Mouse (Mus musculus): Measurements from ENCODE around the gene Fam207a. TPM values are rescaled to one million over a fixed set of nuclear protein-coding genes. Genes with fewer than 3 reads are reported as not detected.

Gene Fam207a
- total and polyA plus RNA-seq, 3 experiments: 70.6 to 74.0 TPM; not detected in 1

DNA sequence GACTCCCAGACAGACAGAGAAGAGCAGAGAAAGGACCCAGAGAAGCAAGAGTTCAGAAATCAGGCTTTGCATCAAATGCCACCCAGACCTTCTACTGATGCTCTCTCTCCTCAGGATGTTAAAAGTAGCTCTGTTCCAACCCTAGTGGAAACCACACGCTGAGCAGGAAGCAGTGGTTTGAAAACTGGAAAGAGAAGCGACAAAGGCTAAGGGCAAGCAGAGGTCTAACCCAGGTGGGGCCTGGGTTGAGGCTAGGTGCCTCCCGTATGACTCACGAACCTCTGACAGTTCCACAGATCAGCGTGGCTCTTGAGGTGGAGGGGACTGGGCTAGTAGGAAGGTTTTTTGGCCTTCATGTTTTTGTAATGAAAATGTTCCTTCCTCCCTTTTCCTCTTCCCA is 4.9 kb upstream of the Fam207a start:
- no peak for TF ChIP-seq NELFE (IDR thresholded peaks at IDR 0.05; ENCODE audit: low read depth, low read length)
- no peak for TF ChIP-seq TBP (IDR thresholded peaks at IDR 0.05; ENCODE audit: low read depth, low read length)
- TF ChIP-seq MAX (IDR thresholded peaks at IDR 0.05; ENCODE audit: low read length): no peak
- no peak for TF ChIP-seq MAZ (IDR thresholded peaks at IDR 0.05; ENCODE audit: low read depth, low read length)
- no peak for TF ChIP-seq BHLHE40 (IDR thresholded peaks at IDR 0.05; ENCODE audit: borderline replicate concordance, low read depth, low read length)
- no peak for TF ChIP-seq ZMIZ1 (IDR thresholded peaks at IDR 0.05; ENCODE audit: low read depth, low read length)
- no peak for TF ChIP-seq ETS1 (IDR thresholded peaks at IDR 0.05; ENCODE audit: low read depth, low read length)
- TF ChIP-seq UBTF (IDR thresholded peaks at IDR 0.05; ENCODE audit: borderline replicate concordance, insufficient read depth, low read depth, low read length): no peak
- TF ChIP-seq RAD21 (IDR thresholded peaks at IDR 0.05; ENCODE audit: low read depth, low read length): no peak
- TF ChIP-seq CTCF (IDR thresholded peaks at IDR 0.05 in 2 of 3, conservative IDR thresholded peaks at IDR 0.05 in 1 of 3; ENCODE audit: control insufficient read depth in 1 of 3, insufficient read depth in 1 of 3, low read depth in 2 of 3, low read length in 3 of 3, poor library complexity in 1 of 3, severe bottlenecking in 1 of 3): no peak
- no peak for TF ChIP-seq SIN3A (IDR thresholded peaks at IDR 0.05; ENCODE audit: low read length)
- TF ChIP-seq NRF1 (IDR thresholded peaks at IDR 0.05; ENCODE audit: insufficient read depth, low read depth, low read length, poor library complexity, severe bottlenecking): no peak
- TF ChIP-seq MYB (IDR thresholded peaks at IDR 0.05; ENCODE audit: low read depth, low read length): no peak
- H3K9ac ChIP-seq (ENCODE audit: control insufficient read depth, low read depth, low read length, poor library complexity, severe bottlenecking): no peak overlapping the region
- peaks cover 0 to 6% of the 10 kb centered on the region in 2 experiments; a peak in 2 of 4 replicates for H3K36me3 ChIP-seq (ENCODE audit: control insufficient read depth in 1 of 2, insufficient read depth in 2 of 2, low read length in 2 of 2)
- H3K9me3 ChIP-seq (replicated peaks; ENCODE audit: insufficient read depth, low read length): no peaks in the 10 kb centered on the region
- no peaks in the 10 kb centered on the region for H3K27me3 ChIP-seq (ENCODE audit: control insufficient read depth in 1 of 2, insufficient read depth in 2 of 2, low read length in 2 of 2)
- no peak overlapping the region for H3K27ac ChIP-seq (ENCODE audit: control insufficient read depth, low read depth, low read length)
- H3K79me2 ChIP-seq (ENCODE audit: control insufficient read depth, insufficient read depth, low read length, poor library complexity): peaks cover 3% of the 10 kb centered on the region
- no peak for DNase-seq (ENCODE audit: low read depth, low spot score)
- H3K4me3 ChIP-seq (ENCODE audit: control insufficient read depth in 1 of 2, insufficient read depth in 1 of 2, low read depth in 2 of 2, low read length in 2 of 2): no peak overlapping the region
- peaks cover 0 to 11% of the 10 kb centered on the region in 2 experiments; a peak in 2 of 4 replicates for H3K4me1 ChIP-seq (ENCODE audit: control insufficient read depth in 1 of 2, insufficient read depth in 2 of 2, low read length in 2 of 2)

DNA sequence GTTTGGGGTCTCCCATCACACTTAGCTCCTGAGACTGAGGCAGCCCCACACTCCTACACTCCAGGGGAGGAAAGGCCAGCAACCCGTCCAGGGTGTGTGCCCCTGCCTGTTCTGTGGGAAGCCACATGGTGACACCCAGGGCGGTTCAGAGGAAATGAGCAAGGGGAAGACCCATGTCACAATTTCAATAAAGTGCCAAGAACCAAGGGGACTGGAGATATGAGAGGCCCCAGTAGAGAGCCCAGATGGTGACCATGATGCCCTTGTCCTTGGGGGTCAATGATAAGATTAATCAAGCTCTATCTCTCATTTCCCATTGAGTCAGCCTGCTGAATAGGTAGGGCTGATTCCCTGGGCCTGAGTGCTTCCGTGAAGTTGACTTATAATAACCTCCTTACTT is 3.6 kb upstream of the Fam207a start:
- no peak for DNase-seq (ENCODE audit: low read depth, low spot score)
- Histone ChIP-seq H3K9ac (ENCODE audit: control insufficient read depth, low read depth, low read length, poor library complexity, severe bottlenecking) (no peak overlapping the region), H3K9me3 (replicated peaks; ENCODE audit: insufficient read depth, low read length) (no peaks in the 10 kb centered on the region), H3K4me1 (ENCODE audit: control insufficient read depth in 1 of 2, insufficient read depth in 2 of 2, low read length in 2 of 2) (peaks cover 0 to 18% of the 10 kb centered on the region in 2 experiments; a peak in 2 of 4 replicates), H3K79me2 (ENCODE audit: control insufficient read depth, insufficient read depth, low read length, poor library complexity) (peaks cover 16% of the 10 kb centered on the region), H3K27me3 (ENCODE audit: control insufficient read depth in 1 of 2, insufficient read depth in 2 of 2, low read length in 2 of 2) (no peaks in the 10 kb centered on the region), H3K27ac (ENCODE audit: control insufficient read depth, low read depth, low read length) (no peak overlapping the region), H3K4me3 (ENCODE audit: control insufficient read depth in 1 of 2, insufficient read depth in 1 of 2, low read depth in 2 of 2, low read length in 2 of 2) (no peak overlapping the region), H3K36me3 (ENCODE audit: control insufficient read depth in 1 of 2, insufficient read depth in 2 of 2, low read length in 2 of 2) (peaks cover 0 to 12% of the 10 kb centered on the region in 2 experiments; a peak in 2 of 4 replicates)
- TF ChIP-seq MXI1 (IDR thresholded peaks at IDR 0.05; ENCODE audit: low read depth, low read length) (no peak), NELFE (IDR thresholded peaks at IDR 0.05; ENCODE audit: low read depth, low read length) (no peak), MAZ (IDR thresholded peaks at IDR 0.05; ENCODE audit: low read depth, low read length) (no peak), KAT2A (conservative IDR thresholded peaks at IDR 0.05; ENCODE audit: low read depth, low read length) (no peak), GATA1 (IDR thresholded peaks at IDR 0.05; ENCODE audit: low read depth, low read length) (no peak), TCF12 (IDR thresholded peaks at IDR 0.05; ENCODE audit: low read depth, low read length) (no peak), POLR2A (IDR thresholded peaks at IDR 0.05; ENCODE audit: control insufficient read depth in 1 of 2, insufficient read depth in 1 of 2, low read depth in 1 of 2, low read length in 2 of 2, poor library complexity in 1 of 2) (no peak), MAFK (IDR thresholded peaks at IDR 0.05; ENCODE audit: borderline replicate concordance, low read depth, low read length) (no peak), ZKSCAN1 (IDR thresholded peaks at IDR 0.05; ENCODE audit: low read depth, low read length) (no peak), MYB (IDR thresholded peaks at IDR 0.05; ENCODE audit: low read depth, low read length) (no peak), HCFC1 (IDR thresholded peaks at IDR 0.05; ENCODE audit: low read depth, low read length) (no peak), RAD21 (IDR thresholded peaks at IDR 0.05; ENCODE audit: low read depth, low read length) (no peak), USF1 (IDR thresholded peaks at IDR 0.05; ENCODE audit: low read depth, low read length) (no peak), ZC3H11A (IDR thresholded peaks at IDR 0.05; ENCODE audit: low read depth, low read length) (no peak), CHD1 (IDR thresholded peaks at IDR 0.05; ENCODE audit: low read depth, low read length) (no peak), MEF2A (IDR thresholded peaks at IDR 0.05; ENCODE audit: extremely low read depth, insufficient replicate concordance, low read depth, low read length, poor library complexity, severe bottlenecking) (no peak), TBP (IDR thresholded peaks at IDR 0.05; ENCODE audit: low read depth, low read length) (no peak), E2F4 (IDR thresholded peaks at IDR 0.05; ENCODE audit: borderline replicate concordance, low read depth, low read length) (no peak), NRF1 (IDR thresholded peaks at IDR 0.05; ENCODE audit: insufficient read depth, low read depth, low read length, poor library complexity, severe bottlenecking) (no peak)

Measured in MEL (cell line).